Mouse (Mus musculus) T-helper 1 cell (primary cell): ENCODE data around the gene Sardh.

Experiments used
- in situ Hi-C: fragments of 300-600 bp; cut with MboI, MseI; formaldehyde crosslinking; loops from one replicate; pipeline ENCODE4 v1.15.1; 2025; ENCODE audit warnings: high pct_unique_total_duplicates

The Sardh gene

DNA sequence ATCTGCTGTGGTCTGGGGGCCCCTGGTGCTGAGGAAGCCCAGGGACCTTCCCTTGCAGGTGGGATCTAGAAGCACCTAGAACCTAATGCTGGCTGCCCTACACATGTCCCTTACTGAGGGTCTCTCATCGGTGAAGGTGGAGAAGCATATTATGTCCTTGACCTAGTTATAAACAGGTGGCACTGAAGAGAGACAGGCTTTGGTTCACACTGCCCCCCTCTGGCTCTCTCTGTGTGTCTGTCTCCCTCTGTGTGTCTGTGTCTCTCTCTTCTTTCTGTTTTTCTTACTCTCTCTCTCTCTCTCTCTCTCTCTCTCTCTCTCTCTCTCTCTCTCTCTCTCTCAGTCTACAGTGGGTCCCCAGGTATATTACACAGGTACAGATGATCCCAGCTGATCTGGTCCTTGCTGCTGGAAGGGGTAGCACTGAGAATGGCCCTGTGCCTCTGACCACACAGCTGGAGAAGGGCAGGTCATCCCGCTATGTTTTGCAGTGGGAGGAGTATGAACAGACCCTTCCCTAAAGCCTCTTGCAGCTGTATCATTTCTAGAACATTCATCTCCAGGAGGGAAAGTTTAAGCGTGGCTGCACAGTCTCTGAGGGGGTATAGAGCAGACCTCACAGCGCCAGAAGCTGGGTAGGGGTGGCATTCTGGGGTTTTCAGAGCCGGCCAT, 19.2 kb downstream of the Sardh start:
- in situ Hi-C loops, result no loop called here

DNA sequence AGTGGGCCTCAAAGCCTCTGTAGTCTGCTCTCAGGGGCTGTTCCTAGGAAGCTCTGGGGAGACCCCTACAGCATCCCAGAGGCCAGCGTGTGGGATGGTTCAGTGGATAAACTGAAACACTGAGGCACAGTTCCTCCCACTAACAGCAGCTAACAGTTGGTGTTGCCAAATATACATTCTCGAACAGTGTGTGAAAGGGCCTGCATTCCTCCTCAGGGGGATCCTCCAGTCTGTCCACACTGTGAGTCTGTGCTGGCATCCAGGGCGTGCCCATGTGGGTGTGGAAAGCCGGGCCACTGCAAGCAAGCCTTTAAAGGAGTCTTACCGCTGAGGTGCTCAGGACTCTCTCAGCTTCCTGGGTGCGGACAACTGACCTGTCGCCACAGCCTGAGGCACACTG, 21.6 kb downstream of the Sardh start:
- in situ Hi-C loops, result no loop called here

DNA sequence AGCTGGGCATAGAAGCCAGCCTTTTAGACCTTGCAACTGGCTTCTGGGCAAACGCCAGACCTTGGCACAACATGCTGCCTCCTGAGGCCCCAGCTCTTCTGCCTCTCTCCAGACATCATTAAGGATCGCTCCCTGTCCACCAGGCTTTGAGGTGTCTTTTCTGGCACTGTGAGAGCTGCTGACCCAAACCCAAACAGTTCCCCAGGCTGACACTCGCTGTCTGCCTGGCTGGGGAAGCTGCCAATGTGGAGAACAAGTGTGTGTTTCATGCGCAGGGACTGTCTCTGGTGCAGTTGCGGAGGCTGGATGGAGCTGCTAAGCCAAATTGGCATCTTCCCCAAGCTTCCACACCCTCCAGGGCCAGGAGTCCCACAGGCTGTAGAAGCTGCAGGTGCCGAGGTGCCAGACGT, 25.1 kb downstream of the Sardh start:
- in situ Hi-C loops, result no loop called here

DNA sequence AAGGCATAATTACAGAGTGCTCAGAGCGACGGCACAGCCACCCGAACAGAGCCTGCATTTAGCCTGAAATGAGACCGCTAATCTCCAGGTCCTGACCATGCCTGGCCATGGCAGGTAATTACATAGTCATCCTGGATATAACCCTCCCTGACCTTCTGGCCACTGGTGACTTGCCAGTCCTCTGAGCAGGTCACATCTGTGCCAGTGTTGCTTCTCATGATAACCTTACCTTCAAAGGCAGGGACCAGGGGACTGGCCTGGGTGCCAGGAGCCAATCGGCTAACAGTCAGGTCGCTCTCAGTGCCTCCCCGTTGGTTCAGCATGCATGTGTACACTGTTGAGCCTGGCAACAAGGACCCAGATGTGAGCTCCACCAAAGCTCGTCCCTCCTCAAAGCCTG, 29.6 kb downstream of the Sardh start:
- in situ Hi-C loops, result no loop called here

DNA sequence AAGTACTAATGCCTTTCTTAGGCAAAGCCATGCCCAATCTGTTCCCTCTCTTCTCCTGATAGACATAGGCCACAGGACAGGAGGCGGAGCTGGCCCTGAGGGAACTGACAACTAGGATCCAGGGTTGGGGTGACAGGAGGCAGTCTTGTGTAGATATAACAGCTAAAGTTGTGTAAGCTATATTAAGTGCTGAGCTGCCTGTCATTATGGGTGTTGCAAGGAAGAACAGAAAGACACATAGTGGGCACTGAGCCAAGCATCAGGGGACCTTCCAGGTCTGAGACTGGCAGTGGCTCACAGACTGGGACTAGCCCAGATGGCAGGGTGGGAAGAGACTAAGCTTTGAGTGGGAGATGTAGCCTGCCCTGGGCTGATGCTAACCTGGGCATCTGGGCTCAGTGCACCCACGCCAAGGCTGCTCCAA, 30.0 kb downstream of the Sardh start:
- in situ Hi-C loops, result no loop called here

DNA sequence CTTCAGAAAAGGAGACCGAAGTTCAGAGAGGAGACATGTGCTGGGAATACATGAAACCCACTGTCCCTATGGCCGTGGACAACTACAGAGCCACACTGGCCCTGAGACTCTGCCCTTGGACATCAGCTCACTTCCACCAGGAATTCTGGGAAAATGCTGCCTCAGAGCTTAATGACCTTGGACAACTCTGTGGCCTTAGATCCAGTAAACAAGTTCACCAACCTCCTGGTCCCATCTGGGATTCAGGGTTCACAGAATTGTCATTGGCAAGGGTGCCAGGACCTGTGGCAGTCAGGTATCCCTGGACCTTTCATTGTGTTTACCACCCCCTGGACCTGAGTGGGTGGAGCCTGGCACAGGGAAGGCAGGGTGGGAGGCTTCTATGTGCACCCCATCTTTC, 32.6 kb downstream of the Sardh start:
- in situ Hi-C loops, result no loop called here

DNA sequence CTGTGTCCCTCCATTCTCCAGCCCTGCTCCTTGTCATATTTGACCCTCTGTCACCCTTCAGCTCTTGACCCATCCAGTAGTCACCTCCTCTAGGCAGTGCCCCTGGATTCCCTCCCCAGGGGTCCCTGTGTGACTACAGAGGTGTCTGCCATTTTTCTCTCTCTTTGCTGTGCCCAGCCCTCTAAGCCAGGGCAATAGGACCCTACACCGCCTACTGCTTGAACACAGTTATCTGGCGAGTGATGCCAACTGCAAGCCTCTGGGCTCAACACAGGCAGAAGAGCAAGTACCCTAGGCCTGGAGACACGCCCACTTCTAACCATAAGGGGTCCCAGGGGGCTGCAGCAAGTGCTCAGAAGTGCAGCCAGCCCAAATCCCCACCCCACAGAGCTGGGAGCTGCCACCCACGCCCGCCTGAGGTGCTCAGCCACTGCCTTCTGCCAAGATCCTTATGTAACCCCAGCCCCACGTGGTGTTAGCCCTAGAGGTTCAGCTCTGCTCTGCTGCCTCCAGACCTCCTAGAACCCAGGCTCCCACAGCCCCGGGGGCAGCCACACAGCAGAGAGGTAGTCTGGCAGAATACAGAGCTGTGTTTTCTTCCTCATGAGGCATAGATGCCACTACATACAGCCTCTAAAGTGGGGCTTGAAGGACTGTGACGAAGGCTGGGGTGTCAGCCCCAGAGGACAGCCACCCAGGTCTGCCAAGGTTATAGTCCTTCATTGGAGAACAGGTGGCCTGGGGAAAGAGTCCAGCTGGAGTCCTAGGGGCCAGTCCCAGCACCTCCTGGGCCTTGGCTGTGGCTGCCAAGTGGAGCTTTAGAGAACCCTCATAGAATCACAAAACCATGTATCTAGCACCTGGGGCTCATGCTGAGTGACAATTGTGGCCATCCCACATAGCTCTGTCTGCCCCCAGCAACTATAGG, 35.9 kb downstream of the Sardh start:
- in situ Hi-C loops, result no loop called here

DNA sequence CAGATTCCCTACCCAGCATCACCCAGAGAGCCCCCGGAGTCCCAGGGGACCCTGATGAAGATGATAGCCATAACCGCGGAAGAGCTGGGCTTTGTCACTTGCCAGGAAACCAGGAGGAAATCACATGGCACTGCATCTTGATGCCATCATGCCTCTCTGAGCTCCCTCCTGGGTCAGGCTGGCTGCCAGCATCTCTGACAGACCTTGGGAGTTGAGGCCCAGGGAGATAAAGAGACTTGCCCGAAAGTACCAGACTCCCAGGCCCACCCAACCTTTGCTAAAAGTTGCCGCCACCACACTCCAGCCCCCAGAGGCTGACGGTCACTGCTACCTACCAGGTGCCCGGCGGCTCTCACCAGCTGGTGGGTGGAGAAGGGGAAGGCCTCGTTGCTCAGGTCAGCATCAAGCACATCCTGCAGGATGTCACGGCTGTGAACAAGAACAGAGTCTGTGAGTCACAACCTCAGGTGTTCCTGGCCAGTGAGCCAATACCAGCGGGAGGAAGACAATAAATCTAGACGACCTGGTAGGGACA, 37.4 kb downstream of the Sardh start:
- in situ Hi-C loops, result no loop called here

DNA sequence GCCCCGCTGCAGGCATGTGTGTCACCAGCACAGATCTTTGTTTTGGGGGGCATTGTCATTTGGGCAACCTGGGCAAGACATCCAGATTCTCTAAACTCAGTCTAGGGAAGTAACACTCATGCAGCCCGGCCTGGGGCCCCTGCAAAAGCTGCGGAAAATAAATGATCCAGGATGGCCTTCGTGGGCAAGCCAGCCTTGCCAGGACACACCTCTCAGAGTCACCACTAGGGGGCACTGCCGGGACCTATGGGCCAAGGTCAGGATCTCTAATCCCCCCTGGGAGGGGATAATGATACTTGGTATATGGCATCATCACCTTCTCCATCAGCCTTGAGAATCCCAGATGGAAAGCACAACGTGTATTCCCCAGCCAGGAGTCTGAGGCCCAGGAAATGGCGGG, 37.9 kb downstream of the Sardh start:
- in situ Hi-C loops, result no loop called here

DNA sequence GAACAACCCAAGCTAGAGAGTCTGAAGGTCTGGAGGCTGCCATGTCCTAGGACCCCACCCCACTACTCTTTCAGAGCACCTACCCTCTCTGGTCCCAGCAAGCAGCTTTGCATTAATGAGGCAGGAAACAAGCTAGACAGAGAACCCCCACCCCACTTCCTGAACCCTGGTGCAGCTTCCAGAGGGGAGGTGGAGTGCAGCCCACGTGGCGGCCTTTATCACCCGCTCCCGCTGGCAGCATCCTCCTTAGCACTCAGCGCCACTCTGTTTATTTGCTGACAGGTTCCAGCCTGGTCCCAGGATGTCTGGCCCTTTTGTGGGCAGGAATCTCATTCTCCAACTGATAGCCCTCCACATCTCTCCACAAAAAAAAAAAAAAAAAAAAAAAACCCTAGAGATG, 38.3 kb downstream of the Sardh start:
- in situ Hi-C loops, result no loop called here

DNA sequence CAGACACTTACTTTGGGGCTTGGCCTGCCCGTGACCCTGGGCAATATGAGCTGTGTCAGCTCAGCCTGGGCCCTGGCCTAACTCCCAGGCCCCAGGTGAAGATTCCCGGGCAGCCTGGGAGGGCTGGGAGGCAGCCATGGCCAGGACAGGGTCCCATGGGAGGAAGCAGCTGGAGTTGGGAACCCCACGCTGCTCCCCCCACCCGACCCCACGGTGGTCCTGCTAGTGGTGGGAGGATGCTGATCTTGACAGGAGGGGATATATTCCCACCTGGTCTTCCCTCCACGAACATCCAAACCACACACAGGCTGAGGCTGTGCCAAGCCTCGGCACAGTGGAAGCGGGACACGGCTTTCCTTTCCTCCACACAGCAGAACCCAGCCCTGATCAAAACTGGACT, 38.8 kb downstream of the Sardh start:
- in situ Hi-C loops, result no loop called here

DNA sequence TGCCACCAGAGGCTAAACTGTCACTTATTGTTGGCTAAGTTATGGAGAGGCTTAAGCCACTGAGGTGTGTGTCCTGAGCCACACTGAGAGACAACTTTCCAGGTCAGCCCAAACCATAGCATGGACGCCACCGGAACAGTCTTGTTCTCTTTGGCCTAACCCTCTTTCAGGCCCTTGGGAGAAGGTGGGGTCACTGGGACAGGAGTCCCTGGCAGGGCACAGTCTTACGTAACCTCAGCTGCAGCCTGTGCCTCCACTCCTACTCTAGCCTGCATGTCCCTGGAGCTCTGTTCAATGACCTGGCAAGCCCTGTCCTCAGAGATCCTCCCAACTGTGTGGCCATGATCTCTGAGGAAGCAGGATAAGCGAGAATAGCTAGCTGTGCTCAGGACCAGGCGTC, 41.0 kb downstream of the Sardh start:
- in situ Hi-C loops, result no loop called here

DNA sequence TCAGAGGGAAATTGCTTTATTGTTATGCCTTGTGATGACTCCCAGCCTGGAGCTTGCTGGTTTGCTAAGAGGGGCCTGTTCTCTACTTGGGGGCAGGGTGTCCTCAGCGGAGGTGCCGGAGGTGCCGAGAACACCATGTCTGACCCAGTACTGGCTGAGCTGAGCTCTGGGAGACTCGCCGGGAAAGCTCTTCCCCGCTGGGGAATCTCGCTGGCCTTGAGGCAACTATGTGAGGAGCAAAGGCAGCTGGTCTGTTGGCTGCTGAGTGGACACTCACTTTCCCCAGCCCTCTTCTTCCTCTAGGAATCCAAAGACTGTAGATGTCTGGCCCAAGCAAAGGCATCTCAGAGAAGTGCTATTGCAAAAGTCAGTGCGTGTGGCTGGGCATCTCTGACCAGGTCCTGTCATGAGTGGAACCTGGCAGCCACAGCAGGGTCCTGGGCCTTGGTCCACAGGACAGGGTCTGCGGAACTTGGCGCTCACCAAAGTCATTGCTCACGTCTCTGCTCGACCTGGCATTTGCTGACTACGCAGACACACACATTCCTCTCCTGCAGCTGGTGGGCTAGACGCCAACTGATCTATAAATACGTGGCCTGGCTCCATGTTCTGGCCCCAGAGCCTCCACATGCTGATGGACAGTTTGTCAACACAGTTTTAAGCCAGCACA, 41.9 kb downstream of the Sardh start:
- in situ Hi-C loops, result no loop called here

DNA sequence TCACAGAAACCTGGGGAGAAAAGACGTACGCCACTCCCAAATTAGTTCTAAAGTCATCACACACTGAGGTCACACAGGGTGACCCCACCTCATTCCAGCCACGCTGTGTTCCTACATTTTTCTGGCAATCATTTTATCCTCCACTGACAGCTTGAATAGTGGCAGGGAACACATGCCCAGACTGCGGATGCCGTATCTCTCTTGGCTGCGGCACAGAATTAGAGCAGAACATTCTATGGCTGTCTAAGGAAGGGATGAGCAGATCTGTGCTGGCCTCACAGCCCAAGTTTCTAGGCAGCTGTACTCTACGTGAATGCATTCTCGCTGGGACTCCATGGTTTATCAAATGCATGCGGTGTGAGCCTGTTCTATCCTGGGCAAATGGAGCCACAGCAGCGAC, 42.5 kb downstream of the Sardh start:
- in situ Hi-C loops, result no loop called here

DNA sequence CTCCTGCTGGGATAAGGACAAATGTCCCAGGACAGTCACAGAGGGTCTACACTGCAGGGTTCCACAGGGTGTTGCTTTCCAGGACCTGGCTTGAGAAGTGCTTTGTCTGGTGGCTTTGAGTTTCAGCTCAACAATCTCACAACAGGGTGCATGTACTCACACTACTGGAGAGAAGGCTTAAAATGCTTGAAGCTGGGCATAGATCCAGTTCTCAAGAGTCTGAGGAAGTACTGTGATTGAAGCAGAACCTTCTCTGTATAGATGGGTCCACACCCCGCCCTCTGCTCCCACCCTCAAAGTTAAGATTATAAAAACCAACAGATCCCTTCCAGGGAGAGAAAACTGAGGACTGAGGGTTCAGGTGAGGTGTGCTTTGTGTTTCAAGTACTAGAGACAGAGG, 47.6 kb downstream of the Sardh start:
- in situ Hi-C loops, result no loop called here

DNA sequence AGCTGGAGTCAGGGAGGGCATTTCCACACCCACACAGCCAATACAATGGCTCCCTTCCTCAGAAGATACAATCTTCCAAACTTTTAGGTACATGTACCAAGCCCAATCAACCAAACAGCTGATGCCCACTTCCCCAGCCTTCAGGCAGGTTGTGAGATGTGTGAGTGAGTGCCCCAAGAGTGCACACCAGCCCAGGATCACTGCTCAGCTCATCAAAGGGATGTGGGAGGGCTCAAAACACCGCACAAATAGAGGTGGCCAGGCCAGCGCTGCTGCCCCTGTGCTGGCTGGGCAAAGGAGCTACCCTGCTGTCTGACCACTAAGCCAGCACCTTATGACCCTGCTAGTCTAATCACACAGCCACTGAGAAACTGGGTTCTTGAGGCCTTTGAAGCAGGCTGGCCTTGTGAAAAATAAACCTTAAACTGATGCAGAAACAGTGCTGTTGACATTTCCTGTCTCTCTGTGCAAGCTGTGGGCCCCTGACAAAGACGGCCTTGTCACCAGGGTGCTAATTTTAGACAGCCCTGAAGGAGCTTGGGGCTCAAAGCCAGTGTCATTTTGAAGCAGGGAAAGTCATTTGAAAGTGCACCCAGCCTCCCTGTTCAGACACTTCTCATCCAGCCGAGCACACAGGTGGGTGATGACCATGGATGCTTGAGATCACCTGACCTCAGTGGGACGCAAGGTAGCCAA, 49.4 kb downstream of the Sardh start:
- in situ Hi-C loops, result no loop called here

DNA sequence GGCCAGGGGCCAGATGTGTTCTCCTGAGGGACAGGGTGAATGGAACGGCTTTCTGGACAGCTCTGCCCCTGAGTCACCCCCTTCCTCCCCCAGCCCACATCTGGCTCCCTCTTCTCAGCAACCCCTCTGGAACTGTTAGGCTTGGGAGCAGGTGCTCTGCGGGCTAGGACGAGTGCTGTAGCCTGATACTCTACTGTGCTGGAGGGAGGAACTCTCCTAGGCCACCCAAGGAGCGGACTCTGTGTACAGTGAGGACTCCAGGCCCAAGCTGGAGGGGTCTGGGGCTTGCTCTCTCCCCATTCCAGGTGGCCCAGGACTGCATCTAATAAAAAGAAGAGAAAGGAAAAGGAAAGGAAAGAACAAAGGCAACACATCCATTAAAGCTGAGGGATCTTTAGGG, 58.1 kb downstream of the Sardh start:
- in situ Hi-C loops, result no loop called here

DNA sequence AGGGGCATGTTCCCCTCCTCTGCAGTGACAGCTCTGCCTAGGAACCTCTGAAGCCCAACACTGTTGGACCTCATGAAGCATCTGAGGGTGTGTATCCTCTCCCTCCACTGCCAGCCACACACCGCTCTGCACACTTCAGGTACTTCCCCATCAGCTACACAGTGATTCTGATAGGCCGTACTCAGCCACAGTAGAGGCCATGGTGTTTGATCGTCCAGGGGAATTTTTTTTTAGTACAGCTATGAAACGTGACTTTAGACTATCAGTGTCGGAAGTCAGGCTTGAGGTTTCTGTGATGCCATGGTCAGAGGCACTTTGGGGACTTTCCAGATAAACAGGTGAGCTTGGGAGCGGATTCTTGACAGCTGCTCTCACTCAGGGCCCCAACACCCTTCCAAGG, 60.6 kb downstream of the Sardh start:
- in situ Hi-C loops, result no loop called here

DNA sequence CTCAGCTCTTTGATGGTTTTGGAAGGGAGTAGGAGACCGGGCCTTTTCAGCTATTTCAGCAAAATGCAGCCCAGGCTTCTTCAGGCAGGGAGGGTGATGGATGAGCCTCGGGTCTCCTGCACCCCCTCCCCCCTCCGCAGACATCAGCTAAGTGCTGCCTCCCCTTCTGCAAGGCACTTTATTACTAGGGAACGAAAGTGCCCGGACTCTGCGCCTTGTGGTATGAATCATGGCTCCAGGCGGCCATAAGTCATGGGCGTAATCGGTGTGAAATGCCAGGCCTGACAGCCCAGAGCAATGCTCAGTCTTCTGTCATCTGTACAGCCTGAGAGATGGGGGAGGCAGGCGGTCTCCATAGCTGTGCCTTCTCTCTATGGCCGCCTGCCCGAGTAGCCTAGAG, 64.4 kb downstream of the Sardh start:
- in situ Hi-C loops, result no loop called here

DNA sequence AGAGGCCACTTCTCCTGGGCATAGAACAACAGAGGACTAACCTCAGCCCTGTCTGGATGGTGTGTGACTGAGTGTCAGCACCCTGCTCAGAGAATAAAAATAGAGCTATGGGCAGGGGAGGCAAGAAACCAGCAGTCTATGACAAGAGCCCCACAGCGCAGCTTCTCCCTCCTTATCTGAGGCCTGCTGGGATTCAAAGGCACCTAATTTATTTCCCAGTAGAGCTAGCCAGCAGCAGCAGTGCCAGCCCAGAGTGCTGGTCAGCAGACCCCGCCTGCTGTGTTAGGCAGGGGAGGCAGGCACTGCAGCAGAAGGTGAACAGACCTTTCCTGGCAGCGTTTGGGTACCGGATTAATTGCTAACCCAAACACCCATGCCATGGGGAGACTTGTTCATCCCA, 66.2 kb downstream of the Sardh start:
- in situ Hi-C loops, result no loop called here

DNA sequence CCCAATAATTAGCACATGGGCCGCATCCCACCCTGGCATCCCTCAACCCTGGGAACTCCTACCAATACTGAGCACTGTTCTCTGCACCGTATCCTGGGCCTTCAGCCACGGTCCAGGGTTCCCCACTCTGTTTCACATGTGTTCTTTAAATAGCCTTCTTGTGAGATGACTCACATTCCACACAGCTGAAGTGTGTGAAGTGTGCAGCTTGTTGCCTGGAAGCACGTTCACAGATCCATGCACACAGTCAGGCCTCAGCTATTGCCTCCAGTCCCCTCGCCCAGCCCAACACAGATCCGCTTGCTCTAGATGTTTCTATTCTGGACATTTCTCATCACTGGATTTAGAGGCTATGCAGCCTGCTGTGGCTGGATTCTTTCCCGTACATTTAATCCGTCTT, 69.0 kb downstream of the Sardh start:
- in situ Hi-C loops, result no loop called here
